Comparison of ENCODE assay signal across 15 mouse cellular contexts in the genomic region with DNA sequence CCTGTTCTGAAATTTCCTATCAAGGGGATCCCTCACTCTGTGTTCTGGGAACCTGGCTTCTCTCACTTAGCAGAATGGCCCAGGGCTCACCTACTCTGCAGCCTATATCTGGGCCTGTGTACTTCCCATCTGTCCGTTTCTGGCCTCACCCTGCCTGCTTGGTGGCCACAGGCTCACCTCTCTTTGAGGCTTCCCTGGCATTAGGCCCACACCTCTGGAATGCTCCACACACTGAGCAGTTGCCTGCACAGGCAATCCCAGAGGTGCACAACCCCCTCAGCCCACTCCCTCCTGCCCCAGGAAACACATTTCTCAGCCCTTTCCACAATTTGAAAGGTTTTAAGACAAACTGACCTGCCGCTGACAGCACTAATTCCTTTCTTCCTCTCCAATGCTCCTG.
A peak's percentile ranks its signal among the peaks of the same experiment; 100 is the strongest.
DNase-seq lines count a peak whose midpoint lies in the region; ATAC-seq and TF ChIP-seq lines count a peak whose summit lies in the region.
"Had no signal": no experiment of that assay in that cellular context is flagged by ENCODE, and none has a peak within 500 bp of the region (broad histone marks: within the 10 kb centered on the region; RNA-seq: fewer than 3 reads in every experiment).

No protein-coding gene starts in this region.

- no peak overlapping the region for H3K4me2 ChIP-seq in heart, embryonic 11.5 days
- H3K4me2 ChIP-seq in lung, embryonic 14.5 days: no peak overlapping the region
- no peak overlapping the region for H3K4me2 ChIP-seq in embryonic facial prominence, embryonic 14.5 days (ENCODE audit: low read depth, low read length)
- H3K4me2 ChIP-seq in stomach, embryonic 15.5 days: no peak overlapping the region
- H3K4me2 ChIP-seq: hindbrain, embryonic 12.5 days had no signal

- peaks cover 32% of the 10 kb centered on the region for H3K4me1 ChIP-seq in heart, embryonic 11.5 days (ENCODE audit: control insufficient read depth, insufficient read depth, low read length)
- peaks cover 7% of the 10 kb centered on the region; the same call in 1 of the 2 replicates for H3K4me1 ChIP-seq in lung, embryonic 14.5 days (ENCODE audit: insufficient read depth)
- H3K4me1 ChIP-seq in embryonic facial prominence, embryonic 14.5 days (ENCODE audit: control insufficient read depth, insufficient read depth, low read length): peaks cover 16% of the 10 kb centered on the region
- peaks cover 19% of the 10 kb centered on the region for H3K4me1 ChIP-seq in stomach, embryonic 15.5 days

- ATAC-seq in heart, embryonic 11.5 days (replicated peaks; ENCODE audit: insufficient number of reproducible peaks, low FRiP score, low TSS enrichment): no peak
- no peak for ATAC-seq in lung, embryonic 14.5 days (ENCODE audit: insufficient read depth)
- ATAC-seq in embryonic facial prominence, embryonic 14.5 days (ENCODE audit: low read depth): no peak
- ATAC-seq in stomach, embryonic 15.5 days (ENCODE audit: insufficient read depth, low FRiP score, low read depth): no peak
- ATAC-seq: lung, postnatal 0 days had no signal

- no peak overlapping the region for H3K4me3 ChIP-seq in heart, embryonic 11.5 days (ENCODE audit: low read depth, low read length)
- no peak overlapping the region for H3K4me3 ChIP-seq in lung, embryonic 14.5 days (ENCODE audit: low read depth, low read length)
- no peak overlapping the region for H3K4me3 ChIP-seq in embryonic facial prominence, embryonic 14.5 days (ENCODE audit: low read depth, low read length)
- no peak overlapping the region for H3K4me3 ChIP-seq in stomach, embryonic 15.5 days (replicated peaks)
- H3K4me3 ChIP-seq in layer of hippocampus, adult 2 months: no peak overlapping the region
- H3K4me3 ChIP-seq: gastrocnemius, adult 2 months; hindbrain, embryonic 12.5 days had no signal

- H3K9me3 ChIP-seq in heart, embryonic 11.5 days (replicated peaks; ENCODE audit: control insufficient read depth, low read length): no peaks in the 10 kb centered on the region
- H3K9me3 ChIP-seq in lung, embryonic 14.5 days (ENCODE audit: low read depth, low read length): no peaks in the 10 kb centered on the region
- H3K9me3 ChIP-seq in embryonic facial prominence, embryonic 14.5 days (ENCODE audit: control insufficient read depth, low read length): no peaks in the 10 kb centered on the region
- H3K9me3 ChIP-seq in stomach, embryonic 15.5 days: no peaks in the 10 kb centered on the region
- H3K9me3 ChIP-seq: hindbrain, embryonic 12.5 days had no signal

- no peak for DNase-seq in heart, adult 8-10 months (ENCODE audit: low spot score)
- peak; percentile 34 for DNase-seq in lung, embryonic 14.5 days
- no peak for DNase-seq in lung, postnatal 14 days
- DNase-seq in embryonic facial prominence, embryonic 14.5 days (ENCODE audit: low spot score): peak; percentile 63
- DNase-seq in layer of hippocampus, adult 2 months (ENCODE audit: low spot score in 2 of 2): no peak
- DNase-seq in adrenal gland, adult 18-20 months (ENCODE audit: low spot score in 2 of 2): no peak
- DNase-seq: adrenal gland, postnatal 36 days; cerebellum, adult 11-12 months; gastrocnemius, adult 2 months; layer of hippocampus, adult 9-11 months; thymus, adult 18-20 months had no signal

- WGBS in heart, embryonic 11.5 days (ENCODE audit: insufficient replicate concordance): 22% methylated on average over 2 of the region's 2 CpGs
- WGBS in lung, embryonic 14.5 days: 18% methylated on average over 2 of the region's 2 CpGs
- WGBS in embryonic facial prominence, embryonic 14.5 days: 16% methylated on average over 2 of the region's 2 CpGs
- 28% methylated on average over 2 of the region's 2 CpGs for WGBS in stomach, embryonic 15.5 days

- no peaks in the 10 kb centered on the region for H3K36me3 ChIP-seq in heart, embryonic 11.5 days (ENCODE audit: control insufficient read depth, insufficient read depth, low read length)
- H3K36me3 ChIP-seq in lung, embryonic 14.5 days (ENCODE audit: insufficient read depth): no peaks in the 10 kb centered on the region
- H3K36me3 ChIP-seq in embryonic facial prominence, embryonic 14.5 days (ENCODE audit: control insufficient read depth, insufficient read depth, low read length): no peaks in the 10 kb centered on the region
- no peaks in the 10 kb centered on the region for H3K36me3 ChIP-seq in stomach, embryonic 15.5 days
- H3K36me3 ChIP-seq: hindbrain, embryonic 12.5 days had no signal

- peak overlapping the region; percentile 46 for H3K27ac ChIP-seq in heart, embryonic 11.5 days (ENCODE audit: low read depth, low read length)
- H3K27ac ChIP-seq in lung, embryonic 14.5 days (ENCODE audit: low read depth): no peak overlapping the region; the same call in 1 of the 2 replicates
- peak overlapping the region; percentile 39 for H3K27ac ChIP-seq in embryonic facial prominence, embryonic 14.5 days (replicated peaks; ENCODE audit: low read depth, low read length)
- peak overlapping the region; percentile 31; the same call in 1 of the 2 replicates for H3K27ac ChIP-seq in stomach, embryonic 15.5 days
- H3K27ac ChIP-seq in layer of hippocampus, adult 2 months: no peak overlapping the region
- H3K27ac ChIP-seq: gastrocnemius, adult 2 months; hindbrain, embryonic 12.5 days had no signal

- H3K9ac ChIP-seq in heart, embryonic 11.5 days (ENCODE audit: low read depth, low read length): no peak overlapping the region
- H3K9ac ChIP-seq in lung, embryonic 14.5 days: no peak overlapping the region
- no peak overlapping the region for H3K9ac ChIP-seq in embryonic facial prominence, embryonic 14.5 days (ENCODE audit: low read depth, low read length)
- no peak overlapping the region for H3K9ac ChIP-seq in stomach, embryonic 15.5 days
- H3K9ac ChIP-seq: hindbrain, embryonic 12.5 days had no signal

- no peaks in the 10 kb centered on the region for H3K27me3 ChIP-seq in heart, embryonic 11.5 days (ENCODE audit: control insufficient read depth, insufficient read depth, low read length)
- H3K27me3 ChIP-seq in lung, embryonic 14.5 days (ENCODE audit: insufficient read depth, low read length): no peaks in the 10 kb centered on the region
- H3K27me3 ChIP-seq in embryonic facial prominence, embryonic 14.5 days (replicated peaks; ENCODE audit: control insufficient read depth, insufficient read depth, low read length): no peaks in the 10 kb centered on the region
- H3K27me3 ChIP-seq in stomach, embryonic 15.5 days (replicated peaks): no peaks in the 10 kb centered on the region
- H3K27me3 ChIP-seq: hindbrain, embryonic 12.5 days had no signal

- no peak for TF ChIP-seq CTCF in lung, embryonic 14.5 days (IDR thresholded peaks at IDR 0.05; ENCODE audit: low read depth)
- TF ChIP-seq CTCF in layer of hippocampus, adult 2 months (conservative IDR thresholded peaks at IDR 0.05): no peak

Comparison
In these comparisons a context has a peak if more than half of its experiments do, and no peak if none do; other contexts are left out.
1. DNase-seq: peak in lung, embryonic 14.5 days (single experiment) and embryonic facial prominence, embryonic 14.5 days (single experiment); none in heart, adult 8-10 months (single experiment), lung, postnatal 14 days (single experiment), layer of hippocampus, adult 2 months (0 of 2) and adrenal gland, adult 18-20 months (0 of 2).
2. H3K27ac ChIP-seq: peak in heart, embryonic 11.5 days (single experiment), embryonic facial prominence, embryonic 14.5 days (single experiment) and stomach, embryonic 15.5 days (single experiment); none in lung, embryonic 14.5 days (single experiment) and layer of hippocampus, adult 2 months (single experiment).